Mouse (Mus musculus): ENCODE data around the gene Manba.
"Not testable (repeated sequence)": the region's sequence is repeated elsewhere in the genome, so short reads cannot be mapped to it uniquely, and the experiment has no call there.

The Manba gene

DNA sequence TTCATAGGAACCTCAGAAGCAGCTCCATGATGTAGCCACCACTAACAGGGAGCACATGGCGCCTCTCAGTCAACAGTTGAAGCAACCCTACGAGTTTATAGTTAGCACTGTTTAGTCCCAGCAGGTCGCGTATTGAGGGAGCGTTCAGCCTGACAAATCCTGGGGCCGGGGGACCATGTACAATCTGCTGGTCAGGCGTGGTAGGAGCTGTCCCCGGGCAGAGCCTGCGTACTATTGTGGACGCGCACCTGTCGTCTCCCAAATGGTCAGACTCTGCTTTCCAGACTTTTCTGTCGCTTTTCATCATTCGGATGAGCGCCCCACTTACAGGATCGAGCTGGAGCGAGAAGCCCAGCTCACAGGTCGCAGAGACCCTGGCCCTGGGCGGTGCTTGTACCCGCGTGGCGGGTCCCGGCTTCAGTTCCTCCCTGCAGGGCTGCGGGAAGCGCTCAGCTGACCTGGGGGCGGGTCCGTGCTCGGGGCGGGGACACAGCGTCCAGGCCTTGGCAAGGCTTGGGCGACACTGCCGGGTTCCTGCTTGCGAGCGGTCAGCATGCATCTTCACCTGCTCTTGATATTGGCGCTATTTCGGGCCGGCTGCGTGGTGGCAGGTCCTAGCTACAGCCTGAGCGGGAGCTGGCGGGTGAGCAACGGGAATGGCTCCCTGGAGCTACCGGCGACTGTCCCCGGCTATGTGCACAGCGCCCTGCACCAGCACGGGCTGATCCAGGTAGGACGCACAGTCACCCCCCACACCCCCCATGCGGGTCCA, at the start of gene Manba:
Manba (plus strand) TSS at position 484 of the 772 bp plus-strand sequence.
- peak; percentile 85 for DNase-seq (ENCODE audit: low read depth)

DNA sequence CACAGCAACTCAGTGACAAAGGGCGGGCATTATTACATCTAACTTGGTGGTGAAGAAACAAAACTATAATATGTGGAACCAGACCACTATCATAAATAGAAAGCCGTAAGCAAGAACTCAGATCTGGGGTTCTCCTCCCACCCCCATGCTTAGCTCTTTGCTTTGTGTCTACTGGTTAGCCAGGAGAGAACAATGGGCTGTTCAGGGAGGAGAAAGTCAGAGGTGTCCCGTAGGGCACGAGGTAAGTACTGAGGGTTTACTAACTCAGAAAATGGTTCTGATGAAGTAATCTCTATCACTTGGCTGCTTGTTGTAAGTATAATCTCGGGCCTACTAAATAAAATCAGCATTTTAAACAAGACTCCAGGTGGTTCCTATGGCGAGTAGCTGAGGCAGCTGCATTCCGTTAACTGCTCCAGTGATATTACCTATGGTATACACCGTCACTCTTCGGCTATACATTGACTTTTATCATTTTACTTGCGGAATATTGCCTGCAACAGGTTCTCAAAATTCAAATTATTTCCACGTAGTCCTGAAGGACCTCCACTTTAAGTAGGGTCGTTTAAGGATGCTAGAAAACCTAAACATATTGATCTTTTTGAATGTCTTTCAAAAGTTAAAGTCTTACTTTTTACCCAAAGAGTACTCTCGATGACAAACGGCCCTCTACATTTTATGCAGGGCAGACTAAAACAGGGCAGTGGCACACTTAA, 48.4 kb upstream of the Manba start:
- DNase-seq (ENCODE audit: low read depth), result peak; percentile 26

DNA sequence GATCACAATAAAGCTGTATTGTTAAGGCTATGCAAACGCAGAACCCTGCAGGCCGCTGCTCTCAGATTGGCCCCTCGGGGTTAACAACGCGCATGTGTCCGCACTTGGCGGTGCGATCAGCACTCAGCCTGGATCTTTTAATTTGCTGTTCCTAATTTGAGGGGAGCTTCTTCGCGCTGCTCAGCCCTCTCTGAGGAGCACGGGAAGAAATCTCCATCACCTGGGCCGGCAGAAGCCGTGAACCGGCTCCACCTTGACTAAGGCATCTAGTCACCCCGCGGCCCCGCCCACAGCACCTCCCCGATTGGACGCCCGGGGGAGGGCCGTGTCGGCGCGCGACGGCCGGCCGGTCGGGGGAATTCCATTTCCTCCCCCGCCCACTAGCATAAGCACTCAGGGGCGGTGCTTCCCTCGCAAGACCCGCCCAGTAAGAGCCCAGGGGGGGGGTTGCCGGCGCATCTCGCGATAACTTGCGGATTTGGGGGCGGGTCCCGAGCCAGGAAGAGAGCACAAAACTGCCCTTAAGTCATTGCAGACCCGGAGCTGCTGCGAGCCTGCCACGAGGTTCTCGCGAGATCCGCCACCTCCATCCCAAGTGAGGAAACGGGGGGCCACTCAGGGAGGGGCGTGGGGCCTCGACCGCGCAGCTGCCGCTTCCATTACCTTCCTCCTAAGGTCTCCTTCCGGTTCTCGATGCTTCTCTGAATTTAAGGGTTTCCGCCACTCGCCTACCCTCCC, 47.5 kb upstream of the Manba start, which contains the start of gene Ube2d3:
Ube2d3 (plus strand) TSS at position 392 of the 738 bp plus-strand sequence.
- peak; percentile 99 for DNase-seq (ENCODE audit: low read depth)

DNA sequence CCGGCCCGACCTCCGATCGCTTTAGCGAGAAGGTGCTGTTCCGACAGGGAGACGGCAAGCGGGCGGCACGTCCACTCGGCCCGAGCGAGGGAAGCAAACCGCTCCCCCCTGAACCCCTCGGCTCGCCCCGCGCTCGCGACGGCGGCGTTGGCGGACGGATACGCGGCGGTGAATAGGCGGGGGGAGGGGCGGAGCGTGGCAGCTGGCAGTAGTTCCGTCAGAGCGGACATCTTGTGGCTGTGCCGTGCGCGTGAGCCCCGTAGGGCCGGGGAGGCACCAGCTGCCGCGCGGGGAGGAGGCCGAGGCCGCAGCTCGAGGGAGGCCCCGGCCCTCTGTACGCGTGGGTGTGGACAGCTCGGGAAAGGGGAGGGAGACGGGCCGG, 46.9 kb upstream of the Manba start:
- peak; percentile 95 for DNase-seq (ENCODE audit: low read depth)

DNA sequence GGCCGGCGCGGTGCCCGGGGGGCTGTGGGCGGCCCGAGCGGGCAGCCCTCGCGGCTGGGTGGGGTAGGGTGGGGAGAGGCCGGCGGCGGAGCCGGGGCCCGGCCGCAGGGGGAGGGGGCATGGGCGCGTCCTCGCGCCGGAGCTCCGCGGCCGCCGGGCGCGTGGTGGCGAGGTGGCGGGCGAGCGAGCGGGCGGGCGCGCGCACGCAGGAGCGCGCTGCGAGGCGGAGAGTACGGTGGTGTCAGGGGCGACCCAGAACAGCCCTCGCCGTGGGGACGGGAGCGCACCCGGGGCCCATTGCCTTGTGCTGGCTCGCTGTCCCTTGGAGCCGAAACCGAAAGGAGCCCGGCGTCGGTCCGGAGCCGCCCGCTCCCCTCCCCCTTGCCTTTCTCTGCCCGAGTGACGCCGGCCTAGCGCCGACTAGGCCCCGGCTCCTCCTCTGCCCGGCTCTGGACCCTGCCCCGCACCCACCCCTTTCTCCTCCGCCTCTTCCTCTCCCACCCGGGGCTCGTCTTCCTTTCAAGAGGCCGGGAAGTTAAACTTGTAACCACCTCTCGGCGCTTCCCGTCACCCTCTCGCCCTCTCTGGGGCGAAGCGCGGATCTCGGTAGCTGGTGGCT, 46.4 kb upstream of the Manba start:
- peak; percentile 94 for DNase-seq (ENCODE audit: low read depth)

DNA sequence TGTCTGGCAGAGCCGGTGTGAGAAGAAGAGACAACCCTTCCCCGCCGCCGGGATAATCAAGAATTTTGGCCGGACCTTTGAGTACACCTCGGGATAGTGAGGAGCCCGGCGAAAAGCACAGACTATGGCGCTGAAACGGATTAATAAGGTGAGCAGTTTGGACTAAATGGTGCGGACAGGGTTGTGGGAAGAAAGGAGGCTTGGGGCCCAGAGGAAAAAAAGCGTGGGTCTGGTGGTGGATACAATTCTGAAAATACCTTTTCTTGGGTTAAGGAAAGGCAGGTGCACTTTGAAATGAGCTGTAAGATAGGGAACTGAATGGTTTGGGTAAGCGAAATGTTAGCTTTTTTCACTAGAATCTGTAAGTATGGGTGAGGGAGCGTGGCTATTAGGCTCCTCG, 45.8 kb upstream of the Manba start:
- no peak for DNase-seq (ENCODE audit: low read depth)

DNA sequence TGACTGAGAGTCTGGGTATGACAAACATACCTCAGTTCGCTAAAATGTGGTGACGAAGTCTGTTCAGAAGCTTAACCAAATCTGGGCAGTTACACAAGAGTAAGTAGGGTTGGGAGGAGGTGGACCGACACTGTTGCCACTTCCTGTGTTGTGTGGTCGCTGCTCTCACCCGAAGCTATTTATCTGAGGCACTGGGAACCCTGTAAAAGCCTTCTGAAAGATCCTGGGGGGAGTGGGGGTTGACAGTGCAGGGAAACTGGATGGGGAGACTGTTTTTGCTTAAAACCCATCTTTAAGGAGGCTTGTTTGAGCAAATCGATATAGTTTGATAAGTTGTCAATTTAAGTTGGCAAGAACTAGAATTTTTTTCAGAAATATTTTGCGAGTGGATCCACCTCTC, 45.2 kb upstream of the Manba start:
- peak; percentile 89 for DNase-seq (ENCODE audit: low read depth)

DNA sequence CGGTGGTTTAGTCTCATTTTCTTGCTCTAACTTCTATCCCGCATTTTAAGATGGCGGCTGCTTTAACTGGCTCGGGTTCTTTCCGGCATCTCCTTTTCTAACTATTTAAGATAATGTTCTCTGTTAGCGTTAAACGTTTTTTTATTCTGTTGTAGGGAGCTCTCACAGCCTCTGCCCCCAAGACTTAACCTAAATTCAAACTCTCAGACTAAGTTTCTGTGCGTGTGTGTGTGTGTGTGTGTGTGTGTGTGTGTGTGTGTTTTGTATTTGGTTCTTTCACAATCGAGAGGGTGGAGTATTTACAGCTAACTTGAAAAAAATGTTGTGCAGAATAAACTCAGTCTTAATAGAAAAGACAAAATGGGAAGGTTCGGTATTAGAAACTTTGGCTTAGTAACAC, 44.8 kb upstream of the Manba start:
- no peak for DNase-seq (ENCODE audit: low read depth)

DNA sequence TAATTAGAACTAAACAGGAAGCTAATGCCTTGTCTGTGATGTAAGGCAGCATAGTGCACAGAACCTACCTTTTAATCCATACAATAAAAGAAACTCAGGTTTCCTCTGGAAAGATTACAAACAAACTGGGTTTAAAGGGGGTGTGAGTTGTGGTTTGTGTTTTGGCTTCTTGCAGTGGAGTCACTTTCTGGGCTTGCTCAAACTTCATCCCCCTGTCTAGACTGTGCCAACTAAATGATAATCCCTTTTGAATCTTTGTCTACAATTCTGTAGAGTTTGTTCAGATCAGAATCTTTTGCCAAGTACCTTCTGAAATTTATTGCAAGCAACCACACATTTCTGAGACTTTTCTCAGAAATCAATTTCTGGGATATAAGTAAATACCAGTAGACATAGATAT, 40.5 kb upstream of the Manba start:
- no peak for DNase-seq (ENCODE audit: low read depth)

DNA sequence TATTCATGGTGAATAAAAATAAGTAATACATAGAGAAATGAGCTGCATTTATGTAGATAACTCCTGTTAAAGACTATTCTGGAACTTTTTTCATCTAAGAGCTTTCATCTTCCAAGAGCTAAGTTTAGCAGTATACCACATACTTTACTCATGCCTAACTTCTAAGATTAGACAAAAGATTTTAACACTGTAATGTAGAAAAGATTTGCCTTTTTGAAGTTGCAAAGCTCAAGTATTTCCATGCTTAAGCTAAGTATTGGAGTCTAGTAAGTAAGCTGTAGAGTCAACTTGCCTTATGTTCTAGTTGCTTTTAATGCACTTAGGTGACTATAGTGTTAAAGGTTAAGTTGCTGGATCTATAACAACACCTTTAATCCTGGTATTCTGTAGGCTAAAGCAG, 26.4 kb upstream of the Manba start:
- DNase-seq (ENCODE audit: low read depth), result no peak

DNA sequence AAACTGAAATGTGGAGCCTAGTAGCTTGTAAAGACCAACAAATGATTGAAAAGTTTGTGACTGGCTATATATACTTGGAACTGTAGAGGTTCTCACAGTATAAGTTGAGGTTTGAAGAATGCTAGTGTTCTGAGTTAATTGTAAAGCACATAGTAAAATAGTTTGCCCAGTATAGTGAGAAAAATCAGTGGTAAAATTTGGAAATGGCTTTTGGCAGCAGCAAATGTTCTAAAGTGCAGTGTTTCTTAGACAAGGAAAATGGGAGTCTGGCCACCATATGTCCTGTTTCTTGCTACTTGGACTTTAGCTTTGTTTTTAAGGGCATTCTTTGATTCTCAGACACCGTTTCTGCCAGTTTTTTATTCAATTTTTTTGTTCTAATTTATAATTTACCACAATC, 17.0 kb upstream of the Manba start:
- no peak for DNase-seq (ENCODE audit: low read depth)

DNA sequence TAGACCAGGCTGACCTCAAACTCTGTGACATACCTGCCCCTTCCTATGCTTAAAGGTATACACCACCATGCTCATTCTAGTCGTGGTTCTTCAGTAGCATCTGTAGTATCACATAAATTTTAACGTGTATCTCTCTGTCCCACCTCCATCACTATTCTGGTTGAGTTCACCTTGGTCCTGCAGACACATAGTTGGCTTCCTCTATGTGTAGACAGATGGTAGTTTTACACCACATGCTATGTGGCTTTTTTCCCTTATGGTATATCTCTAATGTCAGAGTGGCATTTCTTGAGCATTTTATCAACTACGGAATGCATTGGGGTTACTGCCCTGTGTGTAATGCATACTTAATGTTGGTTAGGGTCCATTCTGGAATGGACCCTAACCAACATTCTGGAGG, 16.3 kb upstream of the Manba start:
- DNase-seq (ENCODE audit: low read depth), result no peak

DNA sequence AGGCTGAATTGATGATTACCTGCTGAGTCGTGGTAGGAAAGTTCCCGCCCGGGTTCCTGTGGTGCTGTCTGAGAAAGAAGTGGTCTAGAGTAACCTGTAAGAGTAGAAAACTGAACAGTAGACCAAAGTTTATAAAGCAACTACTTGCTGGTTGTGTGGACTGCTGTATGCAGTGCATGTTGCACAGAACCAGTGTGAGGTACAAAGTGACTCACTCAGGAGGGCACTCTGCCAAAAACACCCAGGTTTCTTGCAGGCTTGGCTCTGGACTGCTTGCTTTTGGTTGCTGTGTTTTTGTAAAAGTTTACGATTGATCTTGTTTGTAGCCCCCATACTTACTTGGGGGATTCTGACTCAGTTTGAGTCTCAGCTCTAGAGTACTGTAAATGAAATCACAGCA, 15.4 kb upstream of the Manba start:
- no peak for DNase-seq (ENCODE audit: low read depth)

DNA sequence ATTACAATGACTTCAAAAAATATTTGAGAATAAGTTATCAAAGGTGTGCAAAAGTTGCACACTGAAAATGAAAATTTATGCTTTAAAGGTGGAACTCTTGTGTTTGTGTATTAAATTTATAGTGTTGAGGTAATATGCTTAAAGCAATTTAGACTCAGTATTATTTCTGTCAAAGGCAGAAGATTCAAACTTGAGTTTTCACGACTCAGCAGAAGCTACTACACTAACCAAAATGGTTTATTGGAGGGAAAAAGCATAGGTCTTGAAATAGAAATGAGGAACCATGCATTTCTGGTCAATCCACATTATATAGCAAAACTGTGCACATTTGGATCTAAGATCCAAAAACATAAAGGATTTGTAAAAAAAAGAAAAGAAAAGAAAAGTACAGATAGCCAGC, 14.6 kb upstream of the Manba start:
- DNase-seq (ENCODE audit: low read depth), result no peak

DNA sequence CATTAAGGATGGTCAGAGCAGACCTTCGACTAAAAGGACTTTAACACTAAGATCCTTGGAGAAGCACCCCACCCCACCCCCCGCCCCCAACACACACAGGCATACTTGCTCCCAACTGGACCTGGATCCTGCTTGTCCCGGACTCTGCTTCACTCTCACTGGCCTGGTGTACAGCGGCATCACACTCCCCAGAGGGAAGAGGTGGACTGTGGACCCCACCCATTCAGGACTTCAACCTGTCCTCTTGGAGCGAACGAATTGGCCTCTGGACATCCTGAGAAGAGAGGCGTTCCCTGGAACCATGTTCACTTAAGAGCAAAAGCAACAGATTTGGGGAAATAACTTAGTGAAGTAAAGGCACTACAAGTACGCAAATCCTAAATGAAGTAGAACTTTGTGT, 10.4 kb upstream of the Manba start:
- DNase-seq (ENCODE audit: low read depth), result no peak

DNA sequence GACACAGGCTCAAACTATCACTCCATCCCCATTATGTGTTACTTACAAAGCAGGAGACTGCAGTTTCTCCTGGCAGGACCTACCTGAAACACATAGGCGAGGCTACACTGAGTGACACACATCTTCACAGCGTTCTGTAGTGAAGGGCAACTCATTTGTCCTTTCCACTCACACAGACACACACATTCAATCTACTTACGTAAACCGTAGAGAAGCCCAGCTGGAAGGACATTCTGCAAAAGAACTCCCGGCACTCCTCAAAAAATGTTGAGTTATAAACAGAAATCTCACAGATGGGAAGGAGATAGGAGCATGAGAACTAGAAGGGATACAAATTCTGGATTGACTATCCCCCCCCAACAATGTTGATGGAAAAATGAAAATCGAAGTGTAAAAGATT, 9.1 kb upstream of the Manba start:
- DNase-seq (ENCODE audit: low read depth), result no peak

DNA sequence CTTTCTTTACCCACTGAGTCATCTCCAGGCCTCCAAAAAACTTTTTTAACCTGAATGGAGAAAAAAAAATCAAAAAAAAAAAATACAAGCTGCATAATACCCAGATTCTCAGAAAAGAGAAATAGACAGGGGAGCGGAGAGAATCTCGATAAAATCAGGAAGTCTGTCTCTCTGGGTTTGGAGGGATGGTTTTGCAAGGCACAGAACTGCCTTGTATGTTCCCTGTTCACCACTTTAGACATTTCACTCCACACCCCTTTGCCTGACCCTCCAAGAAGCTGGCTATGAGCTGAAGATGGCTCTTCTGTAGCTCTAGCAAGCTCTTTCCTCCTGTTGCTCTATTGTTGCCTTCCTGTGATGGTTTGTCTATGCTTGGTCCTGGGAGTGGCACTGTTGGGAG, 8.4 kb upstream of the Manba start:
- no peak for DNase-seq (ENCODE audit: low read depth)

DNA sequence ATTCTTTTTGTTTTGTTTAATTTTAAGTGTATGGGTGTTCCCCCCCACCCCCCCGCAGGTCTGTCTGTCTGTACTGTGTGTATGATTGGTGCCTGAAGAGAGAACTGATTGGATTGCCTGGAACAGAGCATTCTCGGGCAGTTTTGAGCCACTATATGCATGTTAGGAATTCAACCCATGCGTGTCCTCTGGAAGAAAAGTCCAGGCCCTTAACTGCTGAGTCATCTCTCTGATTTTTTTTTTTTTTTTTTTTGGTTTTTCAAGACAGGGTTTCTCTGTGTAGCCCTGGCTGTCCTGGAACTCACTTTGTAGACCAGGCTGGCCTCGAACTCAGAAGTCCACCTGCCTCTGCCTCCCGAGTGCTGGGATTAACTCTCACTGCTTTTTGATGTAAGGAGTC, 6.3 kb upstream of the Manba start:
- not testable (repeated sequence) for DNase-seq (ENCODE audit: low read depth)

DNA sequence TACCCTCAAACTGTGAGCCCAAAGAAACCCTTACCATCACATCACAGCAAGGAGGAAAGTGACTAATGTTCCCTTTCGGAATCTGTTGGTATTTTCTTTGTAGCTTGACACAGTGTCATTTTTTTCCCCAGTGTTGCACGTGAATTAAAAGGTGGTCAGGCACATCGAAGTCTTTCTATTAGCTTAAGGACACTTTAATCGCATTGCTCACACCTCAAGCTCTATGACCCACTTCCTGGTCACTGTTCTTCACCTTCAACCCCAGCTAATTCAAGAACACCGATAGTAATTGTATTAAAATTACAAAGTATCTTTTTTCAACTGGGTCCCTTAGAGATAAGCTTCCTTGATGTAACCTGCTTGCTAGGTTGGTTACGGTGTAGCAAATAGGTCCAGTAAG, 4.6 kb upstream of the Manba start:
- DNase-seq (ENCODE audit: low read depth), result no peak

DNA sequence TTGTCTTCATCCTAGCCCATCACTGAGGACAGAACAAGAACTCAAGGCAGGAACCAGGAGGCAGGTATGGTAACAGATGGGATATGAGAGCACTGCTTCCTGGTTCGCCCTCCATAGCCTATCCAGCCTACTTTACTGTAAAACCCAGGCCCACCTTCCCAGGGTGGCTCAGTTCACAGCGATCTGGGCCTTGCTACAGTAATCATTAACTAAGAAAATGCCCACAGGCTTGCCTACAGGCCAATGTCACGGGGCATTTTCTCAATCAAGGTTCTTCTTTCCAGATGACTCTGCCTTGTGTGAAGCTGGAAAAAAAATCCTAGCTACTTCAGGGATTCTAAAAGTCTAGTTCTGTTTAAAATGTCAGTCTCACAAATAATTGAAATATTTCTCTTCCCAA, 3.8 kb upstream of the Manba start:
- no peak for DNase-seq (ENCODE audit: low read depth)

DNA sequence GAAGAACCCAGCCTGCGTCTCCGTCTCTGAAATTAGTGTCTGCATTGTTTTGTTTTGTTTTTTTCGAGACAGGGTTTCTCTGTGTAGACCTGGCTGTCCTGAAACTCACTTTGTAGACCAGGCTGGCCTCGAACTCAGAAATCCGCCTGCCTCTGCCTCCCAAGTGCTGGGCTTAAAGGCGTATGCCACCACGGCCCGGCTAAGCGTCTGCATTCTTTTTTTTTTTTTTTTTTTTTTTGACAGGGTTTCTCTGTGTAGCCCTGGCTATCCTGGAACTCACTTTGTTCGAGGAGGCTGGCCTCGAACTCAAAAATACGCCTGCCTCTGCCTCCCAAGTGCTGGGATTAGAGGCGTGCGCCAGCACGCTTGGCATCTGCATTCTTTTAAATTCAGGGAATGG, 761 bp upstream of the Manba start:
- DNase-seq (ENCODE audit: low read depth), result not testable (repeated sequence)

DNA sequence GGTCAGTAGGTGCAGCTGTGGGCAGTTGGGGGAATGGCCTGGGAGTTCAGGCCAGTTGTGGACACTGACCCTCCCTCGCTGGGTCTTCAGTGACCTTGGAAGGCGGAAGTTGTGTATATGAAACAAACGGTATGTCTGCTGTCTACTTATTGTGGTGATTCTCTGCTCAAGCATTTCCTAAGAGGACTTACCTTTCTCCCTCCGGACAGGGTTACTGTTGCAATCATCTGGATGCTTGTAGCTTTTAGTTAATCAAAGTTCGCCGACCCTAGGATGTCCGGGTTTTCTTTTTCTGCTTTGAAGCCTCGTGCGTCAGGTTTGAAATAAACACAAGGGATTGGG, 460 bp downstream of the Manba start:
- no peak for DNase-seq (ENCODE audit: low read depth)

DNA sequence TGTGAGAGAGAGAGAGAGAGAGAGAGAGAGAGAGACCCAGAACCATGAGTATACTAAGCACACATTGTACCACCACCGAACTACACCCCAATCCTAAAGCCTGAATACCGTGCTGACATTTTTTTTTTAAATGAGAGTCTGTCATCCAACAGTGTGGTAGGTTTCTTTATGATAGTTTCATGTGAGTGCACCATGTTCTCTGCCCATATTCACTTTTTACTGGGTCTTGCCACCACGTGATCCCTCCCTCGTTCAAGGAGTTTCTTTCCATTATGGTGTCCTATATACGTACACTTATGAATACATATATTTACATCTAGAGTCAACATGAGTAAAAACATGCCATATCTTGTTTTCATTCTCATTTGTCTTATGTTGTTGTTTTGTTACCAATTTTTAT, 940 bp downstream of the Manba start:
- DNase-seq (ENCODE audit: low read depth), result peak; percentile 54

All from induced T-regulatory cell, adult 2 months (primary cell).